Comparison of ENCODE assay signal across 21 mouse cellular contexts in genomic region chr3:38466139-38466538, GRCm38 (mm10).
"Had no signal": no experiment of that assay in that cellular context is flagged by ENCODE, and none has a peak within 500 bp of the region (broad histone marks: within the 10 kb centered on the region; RNA-seq: fewer than 3 reads in every experiment).

No protein-coding gene starts in this region.

- ATAC-seq: hindbrain, postnatal 0 days had no signal

- H3K27ac ChIP-seq: gastrocnemius, adult 2 months; heart, embryonic 10.5 days; hindbrain, embryonic 13.5 days; hindbrain, embryonic 15.5 days; hindbrain, postnatal 0 days; layer of hippocampus, adult 2 months; left cerebral cortex, adult 2 months; limb, embryonic 13.5 days; liver, embryonic 13.5 days had no signal

- H3K9ac ChIP-seq: heart, embryonic 12.5 days; hindbrain, embryonic 13.5 days; hindbrain, embryonic 15.5 days; limb, embryonic 13.5 days; liver, embryonic 13.5 days had no signal

- H3K4me2 ChIP-seq: heart, embryonic 12.5 days; hindbrain, embryonic 13.5 days; hindbrain, embryonic 15.5 days; limb, embryonic 13.5 days; liver, embryonic 11.5 days; liver, embryonic 13.5 days had no signal

- H3K4me1 ChIP-seq: liver, embryonic 13.5 days had no signal

- H3K4me3 ChIP-seq: gastrocnemius, adult 2 months; heart, embryonic 10.5 days; heart, embryonic 12.5 days; hindbrain, embryonic 13.5 days; hindbrain, embryonic 15.5 days; layer of hippocampus, adult 2 months; left cerebral cortex, adult 2 months; limb, embryonic 13.5 days; liver, embryonic 13.5 days had no signal

- H3K27me3 ChIP-seq: heart, embryonic 12.5 days; hindbrain, embryonic 13.5 days; hindbrain, embryonic 15.5 days; limb, embryonic 13.5 days; liver, embryonic 13.5 days had no signal

- DNase-seq: gastrocnemius, adult 2 months; gastrocnemius, postnatal 10 days; gastrocnemius, postnatal 25 days; heart, adult 18-20 months; heart, postnatal 10 days; kidney, adult 18-20 months; kidney, adult 8-10 months; kidney, postnatal 10 days; kidney, postnatal 25 days; kidney, postnatal 4 days; liver; liver, embryonic 13.5 days had no signal

- H3K9me3 ChIP-seq: heart, embryonic 10.5 days; heart, embryonic 12.5 days; hindbrain, embryonic 13.5 days; hindbrain, embryonic 15.5 days; limb, embryonic 13.5 days; liver, embryonic 13.5 days had no signal
